ENCODE assay signal across 9 mouse cellular contexts in genomic region chr15:77740511-77741297, GRCm38 (mm10). TPM values are rescaled to one million over a fixed set of nuclear protein-coding genes. Genes with fewer than 3 reads are reported as not detected.
DNase-seq lines count a peak whose midpoint lies in the region; ATAC-seq and TF ChIP-seq lines count a peak whose summit lies in the region.
"Had no signal": no experiment of that assay in that cellular context is flagged by ENCODE, and none has a peak within 500 bp of the region (broad histone marks: within the 10 kb centered on the region; RNA-seq: fewer than 3 reads in every experiment).

No protein-coding gene starts in this region.

- in situ Hi-C loops in CH12.LX (cut with MboI; ENCODE audit: low pct_ligation_motif_present, low pct_unique_long_range_greater_than_20kb, low sequenced_read_pairs), result loop anchor here (25.0 kb wide), 1 partner anchor 422 kb away; the partner anchor contains the start of gene Ift27

- no peak overlapping the region for H3K27ac ChIP-seq in hindbrain, postnatal 0 days
- no peak overlapping the region for H3K27ac ChIP-seq in hindbrain, embryonic 14.5 days
- H3K27ac ChIP-seq in CH12.LX (ENCODE audit: insufficient read depth, low read depth), result no peak overlapping the region
- no peak overlapping the region for H3K27ac ChIP-seq in liver, postnatal 0 days (ENCODE audit: low read depth)

- TF ChIP-seq RAD21 in CH12.LX (IDR thresholded peaks at IDR 0.05; ENCODE audit: low read depth, low read length), result peak; percentile 34

- H3K79me2 ChIP-seq in CH12.LX (replicated peaks; ENCODE audit: control insufficient read depth, extremely low read depth, insufficient read depth, poor library complexity, severe bottlenecking), result no peaks in the 10 kb centered on the region

- peak; percentile 50 for TF ChIP-seq CTCF in hindbrain, postnatal 0 days (IDR thresholded peaks at IDR 0.05; ENCODE audit: low read depth)
- peak in 1 of 2 experiments; percentile 55; a peak in 2 of 4 replicates for TF ChIP-seq CTCF in CH12.LX (conservative IDR thresholded peaks at IDR 0.05 in 1 of 2, IDR thresholded peaks at IDR 0.05 in 1 of 2; ENCODE audit: low read depth in 2 of 2, low read length in 2 of 2)
- TF ChIP-seq CTCF in liver, postnatal 0 days (IDR thresholded peaks at IDR 0.05; ENCODE audit: low read depth), result peak; percentile 69

- H3K4me2 ChIP-seq in hindbrain, postnatal 0 days (ENCODE audit: low read depth, low read length), result no peak overlapping the region
- no peak overlapping the region for H3K4me2 ChIP-seq in hindbrain, embryonic 14.5 days (replicated peaks)
- no peak overlapping the region for H3K4me2 ChIP-seq in CH12.LX (ENCODE audit: insufficient read depth, low read depth, poor library complexity, severe bottlenecking)
- H3K4me2 ChIP-seq in liver, postnatal 0 days (ENCODE audit: low read depth, low read length), result no peak overlapping the region

- H3K27me3 ChIP-seq in hindbrain, postnatal 0 days (ENCODE audit: insufficient read depth, low read length), result no peaks in the 10 kb centered on the region
- H3K27me3 ChIP-seq in hindbrain, embryonic 14.5 days (ENCODE audit: control insufficient read depth, insufficient read depth, low read length), result no peaks in the 10 kb centered on the region
- peaks cover 14% of the 10 kb centered on the region for H3K27me3 ChIP-seq in CH12.LX (replicated peaks)
- H3K27me3 ChIP-seq in liver, postnatal 0 days (ENCODE audit: insufficient read depth, low read length), result no peaks in the 10 kb centered on the region

- 81% methylated on average over 9 of the region's 9 CpGs for WGBS in hindbrain, postnatal 0 days
- 83% methylated on average over 9 of the region's 9 CpGs for WGBS in hindbrain, embryonic 14.5 days
- WGBS in liver, postnatal 0 days (ENCODE audit: insufficient replicate concordance), result 72% methylated on average over 9 of the region's 9 CpGs

- H3K9me3 ChIP-seq in hindbrain, postnatal 0 days (ENCODE audit: low read length), result no peaks in the 10 kb centered on the region
- no peaks in the 10 kb centered on the region for H3K9me3 ChIP-seq in hindbrain, embryonic 14.5 days (ENCODE audit: control insufficient read depth, low read length)
- H3K9me3 ChIP-seq in CH12.LX (replicated peaks; ENCODE audit: low read length), result no peaks in the 10 kb centered on the region
- H3K9me3 ChIP-seq in liver, postnatal 0 days (ENCODE audit: low read length), result no peaks in the 10 kb centered on the region

- DNase-seq in hindbrain, postnatal 0 days (ENCODE audit: low spot score), result no peak
- DNase-seq in hindbrain, embryonic 14.5 days (ENCODE audit: low spot score), result no peak
- peak; percentile 21 for DNase-seq in CH12.LX (ENCODE audit: extremely low read depth)
- peak; percentile 65 for DNase-seq in R1 (ENCODE audit: low read depth, low spot score)
- no peak for DNase-seq in liver, postnatal 0 days
- no peak for DNase-seq in frontal cortex, adult 2 months (ENCODE audit: extremely low spot score in 1 of 2, low spot score in 1 of 2)
- DNase-seq: heart, postnatal 36 days had no signal

- no peak overlapping the region for H3K4me3 ChIP-seq in hindbrain, postnatal 0 days (ENCODE audit: low read length)
- H3K4me3 ChIP-seq in hindbrain, embryonic 14.5 days (replicated peaks; ENCODE audit: low read length), result no peak overlapping the region
- no peak overlapping the region for H3K4me3 ChIP-seq in CH12.LX (replicated peaks in 1 of 3; ENCODE audit: low read depth in 2 of 3, low read length in 2 of 3, poor library complexity in 1 of 3)
- H3K4me3 ChIP-seq in liver, postnatal 0 days (ENCODE audit: low read depth, low read length), result no peak overlapping the region

- H3K36me3 ChIP-seq in hindbrain, postnatal 0 days (ENCODE audit: insufficient read depth, low read length), result no peaks in the 10 kb centered on the region
- H3K36me3 ChIP-seq in hindbrain, embryonic 14.5 days (replicated peaks; ENCODE audit: control insufficient read depth, insufficient read depth), result no peaks in the 10 kb centered on the region
- H3K36me3 ChIP-seq in CH12.LX (replicated peaks in 1 of 2; ENCODE audit: control insufficient read depth in 1 of 2, insufficient read depth in 1 of 2, low read length in 1 of 2), result no peaks in the 10 kb centered on the region
- no peaks in the 10 kb centered on the region for H3K36me3 ChIP-seq in liver, postnatal 0 days (replicated peaks; ENCODE audit: insufficient read depth, low read length)

- TF ChIP-seq POLR2A in CH12.LX (IDR thresholded peaks at IDR 0.05; ENCODE audit: low read depth, low read length), result no peak

- no peak overlapping the region for H3K9ac ChIP-seq in hindbrain, postnatal 0 days (replicated peaks; ENCODE audit: low read length)
- H3K9ac ChIP-seq in hindbrain, embryonic 14.5 days, result no peak overlapping the region
- H3K9ac ChIP-seq in CH12.LX (ENCODE audit: insufficient read depth, low read depth), result no peak overlapping the region
- H3K9ac ChIP-seq in liver, postnatal 0 days (replicated peaks), result no peak overlapping the region

- dilution Hi-C loops in CH12.LX (cut with MboI; ENCODE audit: extremely low pct_ligation_motif_present, extremely low pct_unique_long_range_greater_than_20kb, low sequenced_read_pairs), result no loop called here

- no peaks in the 10 kb centered on the region for H3K4me1 ChIP-seq in hindbrain, postnatal 0 days (ENCODE audit: insufficient read depth, low read length)
- no peaks in the 10 kb centered on the region for H3K4me1 ChIP-seq in hindbrain, embryonic 14.5 days (replicated peaks; ENCODE audit: control insufficient read depth, insufficient read depth, low read length)
- no peaks in the 10 kb centered on the region for H3K4me1 ChIP-seq in CH12.LX (ENCODE audit: control insufficient read depth in 1 of 2, insufficient read depth in 2 of 2)
- H3K4me1 ChIP-seq in liver, postnatal 0 days (ENCODE audit: insufficient read depth), result peaks cover 2% of the 10 kb centered on the region; the same call in 1 of the 2 replicates

- no peak for ATAC-seq in hindbrain, postnatal 0 days
- no peak for ATAC-seq in hindbrain, embryonic 14.5 days (ENCODE audit: low FRiP score)
- ATAC-seq in liver, postnatal 0 days, result peak; percentile 68
- ATAC-seq in monocyte, adult 5-6 weeks (replicated peaks; ENCODE audit: insufficient number of reproducible peaks, low FRiP score, low TSS enrichment, poor library complexity, severe bottlenecking), result no peak

- no peak for TF ChIP-seq EP300 in CH12.LX (IDR thresholded peaks at IDR 0.05; ENCODE audit: low read length)
- no peak for TF ChIP-seq EP300 in liver, postnatal 0 days (IDR thresholded peaks at IDR 0.05; ENCODE audit: low read depth)

TF ChIP-seq in CH12.LX, 34 proteins besides CTCF, POLR2A, EP300 and RAD21:
- TF ChIP-seq MAZ (IDR thresholded peaks at IDR 0.05; ENCODE audit: low read depth, low read length) (no peak), TCF12 (IDR thresholded peaks at IDR 0.05; ENCODE audit: low read depth, low read length) (no peak), NELFE (IDR thresholded peaks at IDR 0.05; ENCODE audit: low read depth, low read length) (no peak), SMC3 (IDR thresholded peaks at IDR 0.05; ENCODE audit: low read depth, low read length) (peak; percentile 26; the same call in 1 of the 2 replicates), POLR2AphosphoS2 (IDR thresholded peaks at IDR 0.05; ENCODE audit: low read depth, low read length) (no peak), ZKSCAN1 (IDR thresholded peaks at IDR 0.05; ENCODE audit: borderline replicate concordance, low read depth, low read length) (no peak), PAX5 (IDR thresholded peaks at IDR 0.05; ENCODE audit: low read length) (no peak)
TF ChIP-seq in CH12.LX: peak in this region for 1.

RNA-seq across cellular contexts. Expression of gene Apol9b, which starts 11.9 kb away (rescaled TPM):
- 0.37 TPM in 1 of 2 replicates, not detected in the other for total RNA-seq in hindbrain, postnatal 0 days (2014; rRNA removed)
- polyA plus RNA-seq in hindbrain, postnatal 0 days (2015; fragmentation: Nextera tagmentation; extraction: Ambion mirVana), result 0.41 and 1.2 TPM in 2 replicates
- 0.19 TPM in 1 of 2 replicates, not detected in the other for polyA plus RNA-seq in hindbrain, embryonic 14.5 days (2014; fragmentation: Nextera tagmentation; extraction: Ambion mirVana)
- total RNA-seq in CH12.LX (2012; rRNA removed), result not detected in 2 replicates
- not detected in 2 replicates for total RNA-seq in CH12.LX (2014; rRNA removed)
- not detected in 2 replicates for polyA plus RNA-seq in CH12.LX (2012; ENCODE audit: insufficient read length, low read depth)
- polyA plus RNA-seq in liver, postnatal 0 days (2015; fragmentation: Nextera tagmentation; extraction: Ambion mirVana), result 0.51 and 0.78 TPM in 2 replicates
- 0.74 and 1.3 TPM in 2 replicates for polyA plus RNA-seq in frontal cortex, adult 2 months (2012; rRNA removed)
- 0.39 to 2.0 TPM in 2 of 3 replicates, not detected in the other for total RNA-seq in monocyte, adult 5-6 weeks (2017)

RNA-seq across cellular contexts. Expression of gene Apol8, which starts 16.1 kb away (rescaled TPM):
- 0.50 and 0.84 TPM in 2 replicates for total RNA-seq in hindbrain, postnatal 0 days (2014; rRNA removed)
- 0.35 and 0.50 TPM in 2 replicates for polyA plus RNA-seq in hindbrain, postnatal 0 days (2015; fragmentation: Nextera tagmentation; extraction: Ambion mirVana)
- not detected in 2 replicates for polyA plus RNA-seq in hindbrain, embryonic 14.5 days (2014; fragmentation: Nextera tagmentation; extraction: Ambion mirVana)
- total RNA-seq in CH12.LX (2012; rRNA removed) (0.17 TPM in 1 of 2 replicates, not detected in the other), CH12.LX (2014; rRNA removed) (0.15 and 0.84 TPM in 2 replicates)
- 0.14 and 0.50 TPM in 2 replicates for polyA plus RNA-seq in CH12.LX (2012; ENCODE audit: insufficient read length, low read depth)
- 7.7 and 9.8 TPM in 2 replicates for polyA plus RNA-seq in liver, postnatal 0 days (2015; fragmentation: Nextera tagmentation; extraction: Ambion mirVana)
- 4.0 and 5.2 TPM in 2 replicates for polyA plus RNA-seq in frontal cortex, adult 2 months (2012; rRNA removed)
- 2.9 to 6.6 TPM (median 4.8 TPM) in 3 replicates for total RNA-seq in monocyte, adult 5-6 weeks (2017)
- total RNA-seq: heart, postnatal 36 days had no signal
- polyA plus RNA-seq: thymus, postnatal 0 days had no signal

RNA-seq across cellular contexts. Expression of gene Apol7e, which starts 42.0 kb away (rescaled TPM):
- total RNA-seq in hindbrain, postnatal 0 days (2014; rRNA removed), result 0.07 TPM in 1 of 2 replicates, not detected in the other
- not detected in 2 replicates for polyA plus RNA-seq in hindbrain, postnatal 0 days (2015; fragmentation: Nextera tagmentation; extraction: Ambion mirVana)
- not detected in 2 replicates for polyA plus RNA-seq in hindbrain, embryonic 14.5 days (2014; fragmentation: Nextera tagmentation; extraction: Ambion mirVana)
- total RNA-seq in CH12.LX (2012; rRNA removed), result not detected in 2 replicates
- total RNA-seq in CH12.LX (2014; rRNA removed), result not detected in 2 replicates
- not detected in 2 replicates for polyA plus RNA-seq in CH12.LX (2012; ENCODE audit: insufficient read length, low read depth)
- polyA plus RNA-seq in liver, postnatal 0 days (2015; fragmentation: Nextera tagmentation; extraction: Ambion mirVana), result 0.12 TPM in 2 replicates
- polyA plus RNA-seq in frontal cortex, adult 2 months (2012; rRNA removed), result 0.04 and 0.11 TPM in 2 replicates
- 11.0 to 44.7 TPM (median 12.7 TPM) in 3 replicates for total RNA-seq in monocyte, adult 5-6 weeks (2017)
- total RNA-seq: heart, postnatal 36 days had no signal

Comparison
In these comparisons a context has a peak if more than half of its experiments do, and no peak if none do; other contexts are left out.
1. DNase-seq: peak in CH12.LX (single experiment) and R1 (single experiment); none in hindbrain, postnatal 0 days (single experiment), hindbrain, embryonic 14.5 days (single experiment), liver, postnatal 0 days (single experiment) and frontal cortex, adult 2 months (0 of 2).